Mouse (Mus musculus) retina, adult 2 months (tissue): ENCODE measurements at regions not wholly inside any gene's neighbourhood (a gene's known extent, or its start where the extent isn't known, plus 50 kb on each side); places are given as distances from the start of the nearest gene placed in this dataset.

Source experiments
- DNase-seq: peaks from one replicate; pipeline ENCODE4 v3.0.0-alpha.2; 2012; ENCODE audit warnings: low read depth, low spot score

DNA sequence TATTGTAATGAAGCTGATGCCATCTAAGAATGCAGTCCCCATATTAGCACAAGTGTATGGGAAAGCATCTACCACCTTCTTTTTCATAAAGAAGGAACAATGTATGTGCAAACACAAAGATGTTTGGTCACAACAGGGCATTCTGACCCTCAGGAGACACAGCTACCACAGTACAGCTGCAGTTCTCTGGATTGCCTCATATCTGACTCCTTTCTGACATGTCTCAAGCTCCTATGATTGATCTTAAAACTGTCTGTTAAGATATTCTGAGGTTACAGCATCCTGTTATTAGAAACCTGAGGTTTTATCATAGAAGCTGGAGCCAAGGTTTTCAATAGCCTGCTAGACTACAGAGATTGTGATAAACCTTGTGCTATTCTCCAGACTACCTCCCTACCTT is 813.0 kb downstream of the Ryr2 start:
- no peak for DNase-seq

GRCm38 (mm10) chr13:11273896-11274295 is 832.8 kb downstream of the Ryr2 start:
- DNase-seq: no peak

DNA sequence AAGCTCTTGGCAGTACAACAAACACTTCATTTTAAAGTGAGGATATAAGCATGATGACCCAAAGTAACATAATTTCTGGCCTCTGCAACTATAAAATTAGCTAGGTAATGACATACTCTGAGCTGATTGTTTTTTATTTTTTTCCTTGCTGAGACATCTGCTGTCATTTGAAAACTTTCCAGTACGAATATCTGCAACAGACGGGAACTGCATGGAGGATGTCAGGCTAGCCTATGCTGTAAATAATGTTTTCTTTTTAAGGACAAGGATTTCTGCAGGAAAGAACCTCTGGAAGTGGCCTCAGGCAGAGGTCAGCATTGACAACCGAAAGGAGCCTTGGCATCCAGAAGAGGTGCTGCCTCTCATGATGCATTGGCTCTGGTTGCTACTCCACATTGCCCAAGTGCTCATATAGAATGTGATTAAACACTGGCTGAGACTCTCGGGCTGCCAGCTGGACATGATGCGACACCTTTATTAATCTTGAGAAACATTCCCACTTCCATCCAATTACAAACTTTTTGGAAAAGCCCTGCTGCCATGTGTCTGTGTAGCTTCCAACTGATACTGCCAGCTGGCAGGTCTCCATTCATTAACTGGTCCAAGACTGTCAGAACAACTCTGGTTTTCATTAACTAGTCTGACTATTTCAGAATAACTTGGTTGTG is 837.9 kb downstream of the Ryr2 start:
- no peak for DNase-seq

- no peak for DNase-seq
Observed at GRCm38 (mm10) chr13:11247541-11247940, 859.2 kb downstream of the Ryr2 start.

- no peak for DNase-seq
Observed at GRCm38 (mm10) chr13:11216671-11217330, 856.2 kb upstream of the Chrm3 start.

DNA sequence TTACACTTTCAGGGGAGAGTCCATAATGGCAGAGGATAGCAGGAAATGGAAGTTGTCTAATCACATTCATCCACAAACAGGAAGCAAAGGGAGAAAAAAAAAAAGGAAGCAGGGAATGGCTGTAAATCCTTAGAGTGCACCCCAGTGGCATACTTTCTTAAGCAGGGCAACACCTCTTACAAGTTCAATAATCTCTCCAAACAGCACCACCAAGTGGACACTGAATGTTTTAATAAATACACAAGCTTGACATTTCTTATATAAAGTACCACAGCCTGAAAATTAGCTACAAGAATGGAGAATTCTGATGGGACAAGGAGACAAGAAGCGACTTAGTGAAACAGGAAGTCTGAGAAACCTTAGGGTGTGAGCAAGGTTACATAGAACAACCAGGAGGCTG is 849.5 kb upstream of the Chrm3 start:
- no peak for DNase-seq

DNA sequence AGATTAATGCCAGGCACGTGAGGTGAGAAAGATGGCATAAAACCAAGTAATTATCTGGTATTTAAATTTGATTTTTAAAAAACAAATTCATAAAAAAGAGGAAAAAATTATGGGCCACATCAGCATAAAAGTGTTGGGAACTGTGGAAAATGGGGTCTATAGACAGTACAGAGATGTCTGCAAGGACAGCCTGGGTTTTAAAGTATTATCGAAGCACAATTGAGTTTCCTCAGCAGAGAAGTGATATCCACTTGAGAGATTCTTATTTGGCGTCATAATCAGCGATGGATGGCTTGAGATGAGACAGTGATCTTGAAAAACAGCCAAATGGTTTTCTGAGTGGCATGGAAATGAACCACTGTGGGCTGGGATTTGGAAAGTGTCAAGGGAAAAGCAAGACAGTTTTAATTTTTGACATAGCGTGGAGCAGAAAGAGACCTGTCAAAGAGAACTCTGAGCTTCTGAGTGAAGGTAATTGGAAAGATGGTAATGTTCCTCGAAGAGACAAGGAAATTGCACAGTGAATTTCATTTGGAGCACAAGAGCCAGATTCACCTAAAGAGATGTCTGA is 844.7 kb upstream of the Chrm3 start:
- no peak for DNase-seq

GRCm38 (mm10) chr13:11201978-11202377 is 841.3 kb upstream of the Chrm3 start:
- no peak for DNase-seq

- no peak for DNase-seq
Observed at GRCm38 (mm10) chr13:11192471-11192870, 831.8 kb upstream of the Chrm3 start.

- peak; percentile 20 for DNase-seq
Observed at GRCm38 (mm10) chr13:11181191-11181590, 820.5 kb upstream of the Chrm3 start.

- no peak for DNase-seq
Observed at GRCm38 (mm10) chr13:11180356-11180755, 819.7 kb upstream of the Chrm3 start.

- DNase-seq: no peak
Observed at GRCm38 (mm10) chr13:11178586-11178985, 817.9 kb upstream of the Chrm3 start.

DNA sequence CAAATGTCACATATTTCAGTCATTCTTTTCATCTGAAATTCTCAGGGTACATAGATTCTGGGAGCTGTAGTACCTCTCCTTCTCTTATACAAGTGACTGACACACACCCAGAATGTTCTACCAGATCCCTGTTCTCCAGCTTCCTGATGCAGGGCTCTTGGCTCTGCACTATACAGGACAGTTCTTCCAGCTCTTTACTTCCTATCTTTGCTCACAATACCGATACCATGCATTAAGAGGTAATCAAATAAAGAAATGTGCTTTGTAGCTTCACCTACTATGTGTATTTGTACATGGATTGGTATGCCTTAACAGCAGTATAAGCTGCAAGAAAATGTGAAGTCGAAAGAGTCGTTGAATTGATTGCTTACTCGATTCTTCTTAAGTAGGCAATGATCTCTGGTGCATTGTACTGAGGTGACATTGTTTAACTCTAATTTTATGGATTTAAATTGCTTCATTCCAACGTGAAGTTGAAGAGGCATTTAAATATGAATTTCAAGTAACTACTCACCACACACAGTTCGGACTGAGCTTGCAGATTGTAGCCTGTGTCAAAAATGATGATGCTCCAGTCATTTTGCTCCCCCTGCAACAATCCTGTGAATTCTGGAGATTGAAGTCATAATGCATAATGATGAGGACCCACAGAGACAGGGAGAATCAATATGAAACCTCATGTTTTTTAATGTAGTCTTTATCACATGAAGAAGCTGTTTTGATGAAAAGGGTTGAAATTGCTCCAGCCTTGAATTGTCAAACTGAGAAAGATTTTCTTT is 817.2 kb upstream of the Chrm3 start:
- no peak for DNase-seq

DNA sequence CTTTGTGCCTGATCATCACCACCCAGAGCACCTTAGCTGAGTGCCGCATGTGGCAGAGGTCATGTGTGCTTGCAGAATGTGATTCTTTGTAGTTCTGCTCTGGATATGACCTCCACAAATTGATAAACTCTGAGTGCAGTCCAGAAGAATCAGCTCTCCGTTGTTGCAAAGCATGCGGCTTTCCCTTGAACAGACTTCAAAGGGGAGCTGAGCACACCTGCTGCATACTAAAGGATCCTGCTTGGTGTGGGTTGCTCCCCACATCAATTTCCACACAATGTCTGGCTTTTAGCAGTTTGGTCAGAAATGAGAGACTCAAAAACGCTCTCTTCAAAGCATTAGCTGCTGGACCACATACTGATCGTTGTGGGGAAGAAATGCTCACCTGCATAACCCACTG is 806.5 kb upstream of the Chrm3 start:
- no peak for DNase-seq

DNA sequence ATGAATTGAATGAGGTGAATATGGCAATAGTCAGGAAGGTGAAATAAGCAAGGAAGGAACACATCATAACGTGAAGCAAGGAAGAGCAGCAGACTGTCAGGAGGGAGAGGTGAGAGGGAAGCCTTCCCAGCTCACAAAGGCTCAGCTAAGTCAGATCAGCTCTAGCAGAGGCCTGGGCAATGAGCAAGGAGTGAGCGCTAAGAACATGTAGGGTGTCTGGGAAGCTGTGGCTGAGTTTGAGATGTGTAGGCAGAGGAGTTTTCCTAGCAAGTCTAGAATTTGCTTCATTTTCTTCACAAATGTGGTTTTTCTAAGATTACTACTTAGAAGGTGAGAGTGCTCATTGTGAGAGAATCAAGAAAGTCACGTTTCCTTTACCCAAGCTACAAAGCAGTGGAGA is 803.5 kb upstream of the Chrm3 start:
- no peak for DNase-seq

DNA sequence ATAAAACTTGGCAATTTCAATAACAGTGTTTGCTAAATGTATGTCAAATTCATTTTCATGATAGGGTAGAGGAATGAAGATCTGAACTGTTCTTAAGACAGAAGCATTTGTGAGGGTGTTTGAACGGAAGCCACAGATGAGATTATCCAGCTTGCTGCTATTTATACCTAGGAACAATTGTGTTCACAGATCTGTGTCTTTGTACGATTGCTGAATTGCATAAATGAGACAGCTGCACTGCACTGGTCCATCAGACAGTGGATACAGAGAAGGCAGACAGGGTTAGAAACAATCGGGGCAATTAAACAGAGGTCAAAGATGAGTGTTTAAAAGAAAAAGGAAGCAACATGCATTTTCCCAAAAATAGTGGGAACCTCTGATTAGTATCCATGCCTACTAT is 786.6 kb upstream of the Chrm3 start:
- no peak for DNase-seq

DNA sequence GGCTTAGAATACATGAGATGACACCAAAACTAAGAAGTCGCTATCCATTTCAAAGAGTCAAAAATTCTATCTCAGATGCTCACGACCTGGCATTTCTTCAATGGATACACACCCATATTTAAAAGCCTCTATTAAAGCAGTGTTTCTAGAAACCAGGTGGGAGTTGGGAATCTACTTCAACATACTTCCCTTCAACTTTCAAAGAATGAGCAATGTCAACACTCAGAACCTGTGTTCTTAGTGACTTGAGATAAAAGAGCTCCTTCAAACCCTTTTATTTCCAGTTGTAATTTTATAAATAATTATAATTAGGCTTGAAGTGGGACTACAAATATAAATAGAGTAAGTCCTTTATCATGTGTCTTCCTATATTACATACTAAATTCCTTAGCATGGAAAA is 747.0 kb upstream of the Chrm3 start:
- DNase-seq: no peak

DNA sequence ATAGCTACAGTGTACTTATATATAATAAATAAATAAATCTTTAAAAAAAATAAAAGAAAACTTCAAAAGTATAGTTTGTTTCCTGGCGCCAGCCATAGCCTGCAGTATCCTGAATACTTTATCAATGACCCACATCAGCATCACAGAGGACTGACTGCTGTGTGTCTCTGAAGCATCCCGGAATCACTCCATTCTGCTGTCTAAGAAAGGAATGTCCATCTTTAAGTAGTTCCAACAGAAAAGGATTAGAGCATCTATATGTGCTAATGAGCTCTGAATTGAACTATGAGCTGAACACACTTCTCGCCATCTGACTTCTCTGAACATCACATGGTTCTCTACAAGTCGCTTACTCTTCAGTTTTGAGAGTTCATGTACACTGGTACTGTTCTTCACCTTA is 745.8 kb upstream of the Chrm3 start:
- DNase-seq: no peak

DNA sequence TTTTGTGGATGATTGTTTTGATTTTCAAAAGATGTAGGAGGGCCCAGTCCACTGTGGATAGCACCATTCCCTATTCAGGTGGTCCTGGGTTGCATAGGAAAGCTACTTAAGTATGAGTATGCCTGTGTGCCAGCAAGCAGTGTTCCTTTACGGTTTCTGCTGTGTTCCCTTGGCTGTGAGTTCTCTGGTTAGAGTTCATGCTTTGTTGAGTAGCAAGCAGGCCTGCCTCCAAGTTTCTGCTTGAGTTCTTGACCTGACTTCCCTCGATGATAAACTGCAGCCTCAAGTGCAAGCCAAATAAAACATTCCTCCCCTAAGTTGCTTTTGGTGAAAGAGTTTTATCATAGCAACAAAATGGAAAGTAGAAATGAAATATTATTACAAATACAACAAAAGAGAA is 744.9 kb upstream of the Chrm3 start:
- DNase-seq: no peak

GRCm38 (mm10) chr13:11099586-11099950 is 738.9 kb upstream of the Chrm3 start:
- DNase-seq: no peak

- no peak for DNase-seq
Observed at GRCm38 (mm10) chr13:11098899-11099585, 738.4 kb upstream of the Chrm3 start.

- no peak for DNase-seq
Observed at GRCm38 (mm10) chr13:11092911-11093310, 732.3 kb upstream of the Chrm3 start.
